Mouse (Mus musculus) lung, postnatal 0 days (tissue): Measurements from ENCODE around the gene Pmch. TPM values are rescaled to one million over a fixed set of nuclear protein-coding genes. Genes with fewer than 3 reads are reported as not detected.

Experiments used
- ATAC-seq: fragments of 200-750 bp; cut with Nextera tagmentation; 2 replicates; pipeline ENCODE4 v1.8.0; 2017; ENCODE audit warnings: moderate library complexity
- DNase-seq: peaks from one replicate; pipeline ENCODE4 v3.0.0-alpha.2; 2016; ENCODE audit warnings: low spot score
- H3K27ac ChIP-seq: fragments of 300-500 bp; sonication (generic); 2 replicates; pipeline ENCODE4 v1.5.1; 2014; ENCODE audit warnings: antibody characterized with exemption, mild to moderate bottlenecking, low read length, mixed read lengths
- H3K27me3 ChIP-seq: fragments of 300-500 bp; sonication (generic); replicated peaks from 2 replicates; pipeline ENCODE4 v1.6.1; 2014; ENCODE audit warnings: low read length, mixed read lengths; ENCODE audit not compliant: insufficient read depth
- H3K36me3 ChIP-seq: fragments of 300-500 bp; sonication (generic); 2 replicates; pipeline ENCODE4 v1.6.1; 2014; ENCODE audit warnings: low read length, mixed read lengths; ENCODE audit not compliant: insufficient read depth
- H3K4me1 ChIP-seq: fragments of 300-500 bp; sonication (generic); 2 replicates; pipeline ENCODE4 v1.6.1; 2014; ENCODE audit warnings: antibody characterized with exemption, low read depth, low read length, mixed read lengths; ENCODE audit not compliant: insufficient read depth
- H3K4me2 ChIP-seq: fragments of 300-500 bp; sonication (generic); replicated peaks from 2 replicates; pipeline ENCODE4 v1.6.1; 2014; ENCODE audit warnings: low read depth, mild to moderate bottlenecking, low read length, moderate library complexity, mixed read lengths
- H3K4me3 ChIP-seq: fragments of 300-500 bp; sonication (generic); 2 replicates; pipeline ENCODE4 v1.5.1; 2014; ENCODE audit warnings: low read depth, low read length
- H3K9ac ChIP-seq: fragments of 300-500 bp; sonication (generic); replicated peaks from 2 replicates; pipeline ENCODE4 v1.6.1; 2014; ENCODE audit warnings: low read depth, mild to moderate bottlenecking
- H3K9me3 ChIP-seq: fragments of 300-500 bp; sonication (generic); 2 replicates; pipeline ENCODE4 v1.6.1; 2016; ENCODE audit warnings: low read length, mixed read lengths
- CTCF ChIP-seq: IDR thresholded peaks from 2 replicates; pipeline ENCODE4 v1.5.1; 2016; ENCODE audit warnings: antibody characterized with exemption, mild to moderate bottlenecking
- EP300 ChIP-seq: IDR thresholded peaks from 2 replicates; pipeline ENCODE4 v1.6.1; 2016; ENCODE audit warnings: antibody characterized with exemption, mild to moderate bottlenecking, control low read depth
- WGBS: fragments of 180-500 bp; shearing (Covaris S2); extraction: QIAGEN DNeasy Blood & Tissue Kit; methylation state at CpG from one replicate; pipeline ENCODE4 v1.1.7; 2014; 5-methylcytosine and 5-hydroxymethylcytosine counted together
- polyA plus RNA-seq: library from polyadenylated mRNA; unstranded; fragments of >200 nt; fragmentation: Nextera tagmentation; extraction: Ambion mirVana; gene quantifications from 2 replicates; pipeline ENCODE4 v1.2.1, GENCODE M21; 2015

The Pmch gene
- polyA plus RNA-seq: 0.38 and 0.58 TPM in 2 replicates

DNA sequence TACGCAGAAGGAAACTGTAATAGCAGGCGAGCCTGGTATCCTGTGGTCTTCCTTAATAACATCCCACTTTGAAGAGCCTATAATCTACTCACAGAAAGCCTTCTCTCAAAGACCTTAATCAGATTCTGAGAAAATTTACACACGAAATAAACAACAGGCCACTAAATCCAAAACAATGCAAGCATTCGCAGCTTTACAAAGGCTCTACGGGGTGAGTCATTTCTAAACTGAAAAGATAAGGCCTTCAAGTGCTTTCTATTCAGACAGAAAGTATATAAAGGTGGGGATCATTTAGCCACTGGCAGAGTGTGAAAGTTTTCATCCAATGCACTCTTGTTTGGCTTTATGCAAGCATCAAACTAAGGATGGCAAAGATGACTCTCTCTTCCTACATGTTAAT lies at the start of gene Pmch:
TSS of gene Pmch (plus strand) at position 301 of the 400 bp plus-strand sequence.
- H3K4me2 ChIP-seq: no peak within 1 kb of the TSS
- no peaks in the 10 kb centered on the region for H3K4me1 ChIP-seq
- no peak for TF ChIP-seq CTCF
- no peak for TF ChIP-seq EP300
- no peak for DNase-seq
- no peaks in the 10 kb centered on the region for H3K27me3 ChIP-seq
- no peak within 1 kb of the TSS for H3K9ac ChIP-seq
- ATAC-seq: no peak
- no peak within 1 kb of the TSS for H3K27ac ChIP-seq
- H3K9me3 ChIP-seq: no peaks in the 10 kb centered on the region
- no peak within 1 kb of the TSS for H3K4me3 ChIP-seq
- WGBS: 73% methylated on average over 5 of the region's 5 CpGs
- no peaks in the 10 kb centered on the region for H3K36me3 ChIP-seq

DNA sequence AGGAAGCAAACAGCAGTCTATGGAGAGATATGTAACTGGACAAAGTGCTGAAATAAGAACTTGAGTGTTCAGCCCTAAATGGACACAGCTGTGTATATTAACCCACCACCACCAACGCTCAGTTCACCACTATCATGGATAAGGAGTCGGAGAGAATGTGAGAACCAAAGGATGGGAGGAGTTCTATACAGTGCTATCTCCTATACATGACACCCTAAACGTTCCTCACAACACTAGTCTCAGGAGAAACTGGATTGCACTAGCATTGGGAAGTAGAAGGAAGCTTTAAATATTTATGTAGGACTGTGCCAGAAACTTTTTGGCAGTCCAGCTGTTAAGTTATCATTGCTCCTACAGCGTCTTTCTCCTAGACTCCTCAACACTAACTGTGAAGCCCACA lies 46.6 kb upstream of the Pmch start:
- WGBS: 63% methylated on average over 4 of the region's 4 CpGs
- no peaks in the 10 kb centered on the region for H3K27me3 ChIP-seq
- no peak overlapping the region for H3K4me3 ChIP-seq
- TF ChIP-seq EP300: no peak
- no peak for TF ChIP-seq CTCF
- H3K9me3 ChIP-seq: no peaks in the 10 kb centered on the region
- H3K4me2 ChIP-seq: no peak overlapping the region
- H3K4me1 ChIP-seq: no peaks in the 10 kb centered on the region
- no peaks in the 10 kb centered on the region for H3K36me3 ChIP-seq
- peak; percentile 24 for DNase-seq
- no peak for ATAC-seq
- no peak overlapping the region for H3K9ac ChIP-seq
- H3K27ac ChIP-seq: no peak overlapping the region

- Histone ChIP-seq H3K27me3 (no peaks in the 10 kb centered on the region), H3K4me1 (no peaks in the 10 kb centered on the region), H3K36me3 (no peaks in the 10 kb centered on the region), H3K27ac (no peak overlapping the region), H3K4me3 (no peak overlapping the region), H3K9ac (no peak overlapping the region), H3K4me2 (no peak overlapping the region), H3K9me3 (no peaks in the 10 kb centered on the region)
- ATAC-seq (no peak), DNase-seq (no peak)
- TF ChIP-seq EP300: no peak
- TF ChIP-seq CTCF: no peak
- 61% methylated on average over 11 of the region's 11 CpGs for WGBS
Measured at GRCm38 (mm10) chr10:88046098-88046771, 44.6 kb upstream of the Pmch start.

GRCm38 (mm10) chr10:88054233-88054985 lies 36.5 kb upstream of the Pmch start:
- Histone ChIP-seq H3K27me3 (no peaks in the 10 kb centered on the region), H3K4me2 (no peak overlapping the region), H3K9me3 (no peaks in the 10 kb centered on the region), H3K9ac (no peak overlapping the region), H3K36me3 (no peaks in the 10 kb centered on the region), H3K4me1 (0 out of 2 replicates have a peak, but pooled peaks cover 4% of the 10 kb centered on the region), H3K27ac (no peak overlapping the region), H3K4me3 (no peak overlapping the region)
- DNase-seq: peak; percentile 13
- peak; percentile 32; the same call in 1 of the 2 replicates for ATAC-seq
- TF ChIP-seq EP300 (no peak), CTCF (no peak)
- 45% methylated on average over 14 of the region's 14 CpGs for WGBS

- no peaks in the 10 kb centered on the region for H3K9me3 ChIP-seq
- no peak for TF ChIP-seq EP300
- TF ChIP-seq CTCF: peak; percentile 54
- ATAC-seq: peak; percentile 80
- no peak overlapping the region for H3K9ac ChIP-seq
- no peak overlapping the region for H3K4me3 ChIP-seq
- no peaks in the 10 kb centered on the region for H3K27me3 ChIP-seq
- no peaks in the 10 kb centered on the region for H3K36me3 ChIP-seq
- 0 out of 2 replicates have a peak, but pooled peaks cover 4% of the 10 kb centered on the region for H3K4me1 ChIP-seq
- H3K4me2 ChIP-seq: no peak overlapping the region
- DNase-seq: peak; percentile 65
- 42% methylated on average over 14 of the region's 14 CpGs for WGBS
- no peak overlapping the region for H3K27ac ChIP-seq
Measured at GRCm38 (mm10) chr10:88056950-88057649, 33.8 kb upstream of the Pmch start.

GRCm38 (mm10) chr10:88063436-88063835 lies 27.4 kb upstream of the Pmch start:
- ATAC-seq: no peak

More at GRCm38 (mm10) chr10:88063436-88063835, 27.4 kb upstream of the Pmch start:
- Histone ChIP-seq H3K4me2 (no peak overlapping the region), H3K9ac (no peak overlapping the region), H3K9me3 (no peaks in the 10 kb centered on the region), H3K4me1 (no peaks in the 10 kb centered on the region), H3K36me3 (no peaks in the 10 kb centered on the region), H3K4me3 (no peak overlapping the region), H3K27ac (no peak overlapping the region), H3K27me3 (no peaks in the 10 kb centered on the region)
- no peak for DNase-seq
- WGBS: 92% methylated on average over 4 of the region's 4 CpGs
- TF ChIP-seq EP300 (no peak), CTCF (no peak)
